Mouse (Mus musculus): ENCODE measurements around the gene Fbxo28.
"Not testable (repeated sequence)": the region's sequence is repeated elsewhere in the genome, so short reads cannot be mapped to it uniquely, and the experiment has no call there.

Fbxo28 gene

GRCm38 (mm10) chr1:182292291-182292690 lies 49.1 kb downstream of the Fbxo28 start:
- ATAC-seq (ENCODE audit: insufficient number of reproducible peaks, low FRiP score, low TSS enrichment): no peak

DNA sequence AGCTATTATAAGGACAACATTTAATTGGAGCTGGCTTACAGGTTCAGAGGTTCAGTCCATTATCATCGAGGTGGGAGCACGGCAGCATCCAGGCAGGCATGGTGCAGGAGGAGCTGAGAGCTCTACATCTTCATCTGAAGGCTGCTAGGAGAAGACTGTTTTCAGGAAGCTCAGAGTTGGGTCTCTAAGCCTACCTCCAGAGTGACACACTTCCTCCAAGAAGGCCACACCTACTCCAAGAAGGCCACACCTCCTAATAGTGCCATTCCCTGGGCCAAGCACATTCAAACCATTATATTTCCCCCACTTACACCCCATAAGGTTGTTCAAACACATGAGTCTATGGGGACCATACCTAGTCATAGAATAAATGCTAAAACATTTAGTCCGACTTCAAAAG lies 50.7 kb downstream of the Fbxo28 start:
- ATAC-seq (ENCODE audit: insufficient number of reproducible peaks, low FRiP score, low TSS enrichment): not testable (repeated sequence)

GRCm38 (mm10) chr1:182289781-182290180 lies 51.6 kb downstream of the Fbxo28 start:
- ATAC-seq (ENCODE audit: insufficient number of reproducible peaks, low FRiP score, low TSS enrichment): no peak

GRCm38 (mm10) chr1:182288601-182289000 lies 52.8 kb downstream of the Fbxo28 start:
- ATAC-seq (ENCODE audit: insufficient number of reproducible peaks, low FRiP score, low TSS enrichment): no peak

DNA sequence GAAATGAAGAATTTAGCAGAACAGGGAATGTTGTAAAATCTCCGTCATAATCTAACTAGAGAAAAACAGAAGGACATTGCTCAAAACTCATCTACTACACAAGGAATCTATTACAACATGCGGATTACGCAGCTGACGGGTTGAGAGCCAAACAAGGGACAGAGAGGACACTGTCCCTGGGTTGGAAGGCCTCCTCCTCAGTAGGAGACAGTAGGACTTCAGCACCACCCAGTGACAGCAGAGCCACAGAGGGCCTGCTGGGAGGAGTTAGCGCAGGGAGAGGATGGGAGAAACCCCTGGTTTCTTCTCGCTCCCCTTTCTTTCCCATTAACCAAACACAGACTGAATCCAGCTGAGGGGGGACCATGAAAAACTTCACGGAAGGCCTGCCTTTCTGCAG lies 53.6 kb downstream of the Fbxo28 start:
- ATAC-seq (ENCODE audit: insufficient number of reproducible peaks, low FRiP score, low TSS enrichment): no peak

GRCm38 (mm10) chr1:182284795-182285194 lies 56.6 kb downstream of the Fbxo28 start:
- no peak for ATAC-seq (ENCODE audit: insufficient number of reproducible peaks, low FRiP score, low TSS enrichment)

- ATAC-seq (ENCODE audit: insufficient number of reproducible peaks, low FRiP score, low TSS enrichment): no peak
Measured at GRCm38 (mm10) chr1:182283231-182283630, 58.2 kb downstream of the Fbxo28 start.

DNA sequence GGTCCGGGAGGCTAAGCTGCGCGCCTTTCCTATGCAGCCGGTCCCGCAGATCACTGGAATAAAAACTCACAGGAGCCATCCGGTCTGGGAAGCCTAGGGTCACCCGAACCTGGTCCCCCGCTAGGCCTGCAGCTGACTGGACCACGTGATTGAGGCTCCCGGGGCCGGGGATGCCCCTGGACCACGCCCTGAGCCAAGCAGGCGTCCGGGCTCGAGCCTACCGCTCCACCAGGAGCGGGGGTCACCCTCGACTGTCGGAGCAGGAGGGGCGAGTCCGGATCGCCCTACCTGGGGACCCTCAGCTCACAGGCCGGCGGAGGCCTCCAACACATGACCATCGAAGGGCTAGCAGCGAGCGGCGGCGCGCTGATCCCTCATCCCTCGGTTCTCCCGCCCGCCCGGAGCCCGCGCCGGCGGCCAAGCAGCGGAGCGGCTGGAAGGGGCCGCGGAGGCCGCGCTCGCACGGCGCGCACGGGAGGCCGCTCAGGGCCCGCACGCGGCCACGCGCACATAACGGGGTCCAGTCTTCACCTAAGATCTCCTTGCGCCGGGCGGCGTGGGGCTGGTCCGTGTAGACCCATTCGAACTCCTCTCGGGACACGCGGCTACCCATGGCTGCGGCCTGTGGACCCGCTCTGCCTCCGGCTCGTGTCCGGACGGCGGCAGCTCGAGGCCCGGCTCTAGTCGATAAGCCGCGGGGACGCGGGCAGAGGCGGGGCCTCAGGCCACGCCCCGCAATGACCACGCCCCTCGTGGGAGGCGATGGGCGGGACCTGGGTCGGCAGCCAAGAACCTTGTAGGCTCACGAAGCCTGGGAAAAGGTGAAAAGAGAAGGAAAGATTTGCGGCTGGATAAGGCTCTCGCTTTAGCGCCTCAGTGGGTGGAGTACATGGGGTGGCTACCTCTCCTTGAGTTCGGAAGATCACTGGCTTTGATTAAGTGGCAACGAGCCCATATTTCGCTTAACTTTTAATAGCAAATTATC lies 59.0 kb downstream of the Fbxo28 start, which contains the start of gene Degs1:
Gene Degs1, minus strand, starts transcription at position 714 of the 985 bp plus-strand sequence.
- ATAC-seq (ENCODE audit: insufficient number of reproducible peaks, low FRiP score, low TSS enrichment): peak; percentile 83

DNA sequence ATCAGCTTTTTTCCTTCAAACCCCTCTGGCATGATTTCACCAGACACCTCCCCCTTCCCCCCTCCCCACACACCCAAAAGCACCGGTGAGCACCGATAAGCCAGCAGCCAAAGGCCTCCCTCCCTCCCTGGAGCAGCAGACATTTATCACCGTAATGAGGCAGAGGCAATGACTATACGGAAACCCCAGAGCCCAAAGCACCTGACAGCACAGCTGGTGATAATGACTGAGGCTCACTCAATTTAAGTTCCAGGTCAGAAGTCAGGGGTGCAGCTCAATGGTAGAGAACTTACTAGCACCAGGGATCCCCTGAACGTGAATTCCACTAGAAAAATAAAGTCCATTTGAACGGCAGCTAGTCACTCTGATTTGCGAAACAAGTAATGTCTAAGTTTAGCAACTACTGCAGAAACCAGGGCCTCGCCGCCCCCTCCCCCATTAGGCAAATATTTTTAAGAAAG lies 60.1 kb downstream of the Fbxo28 start:
- no peak for ATAC-seq (ENCODE audit: insufficient number of reproducible peaks, low FRiP score, low TSS enrichment)

DNA sequence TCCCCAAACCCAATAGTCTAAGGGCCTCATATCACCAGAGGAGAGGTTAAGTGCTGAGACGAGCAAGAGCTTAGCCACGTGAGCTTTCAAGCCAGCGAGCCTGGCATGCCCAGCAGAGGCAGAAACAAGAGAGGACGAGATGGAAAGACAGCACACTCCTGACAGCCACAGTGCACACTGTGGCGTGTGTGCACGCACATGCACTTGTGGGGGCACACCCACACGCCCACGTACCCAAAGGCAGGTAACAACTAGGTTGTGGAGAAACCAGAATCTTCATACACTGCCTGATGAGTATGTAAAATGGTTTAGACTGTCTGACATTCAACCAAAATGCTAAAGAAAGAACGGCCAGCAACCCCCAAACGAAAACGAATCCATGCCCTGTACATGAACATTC lies 60.9 kb downstream of the Fbxo28 start:
- no peak for ATAC-seq (ENCODE audit: insufficient number of reproducible peaks, low FRiP score, low TSS enrichment)

DNA sequence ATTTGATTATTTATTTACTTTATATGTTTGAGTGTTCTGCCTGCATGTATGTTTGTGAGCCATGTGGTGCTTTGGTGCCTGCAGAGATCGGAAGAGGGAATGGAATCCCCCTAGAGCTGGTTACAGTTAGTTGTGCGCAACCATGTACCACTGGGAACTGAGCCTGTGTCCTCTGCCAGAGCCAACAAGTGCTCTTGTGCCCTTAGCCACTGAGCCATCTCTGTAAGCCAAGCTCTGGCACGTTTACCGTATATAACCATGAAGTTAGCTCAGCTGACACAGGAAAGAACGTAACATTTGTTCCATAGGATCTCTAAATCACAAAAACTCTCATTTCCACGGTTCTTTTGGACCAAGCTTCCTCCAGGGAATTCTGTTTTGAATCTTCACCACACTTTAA lies 61.4 kb downstream of the Fbxo28 start:
- no peak for ATAC-seq (ENCODE audit: insufficient number of reproducible peaks, low FRiP score, low TSS enrichment)

- ATAC-seq (ENCODE audit: insufficient number of reproducible peaks, low FRiP score, low TSS enrichment): no peak
Measured at GRCm38 (mm10) chr1:182279436-182279835, 62.0 kb downstream of the Fbxo28 start.

- no peak for ATAC-seq (ENCODE audit: insufficient number of reproducible peaks, low FRiP score, low TSS enrichment)
Measured at GRCm38 (mm10) chr1:182275109-182275508, 66.3 kb downstream of the Fbxo28 start.

- ATAC-seq (ENCODE audit: insufficient number of reproducible peaks, low FRiP score, low TSS enrichment): no peak
Measured at GRCm38 (mm10) chr1:182271632-182272031, 69.8 kb downstream of the Fbxo28 start.

DNA sequence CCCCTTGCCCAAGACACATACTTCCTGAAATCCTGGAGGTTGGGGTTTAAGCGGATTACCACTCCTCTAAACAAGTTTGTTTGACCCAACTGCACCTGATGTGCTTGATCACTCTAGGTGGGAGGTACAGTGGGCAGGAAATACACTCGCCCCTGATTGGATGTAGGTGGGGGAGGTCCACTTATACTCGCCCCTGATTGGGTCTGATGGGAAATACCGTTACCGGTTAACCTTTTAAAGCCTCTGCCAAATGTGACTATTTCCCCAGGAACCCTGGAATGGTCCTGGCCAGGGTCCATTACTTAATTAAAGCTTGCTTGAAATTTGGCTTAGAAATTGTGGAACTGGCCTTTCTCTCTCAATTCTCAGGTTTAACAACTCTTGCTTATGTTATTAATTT lies 70.3 kb downstream of the Fbxo28 start:
- no peak for ATAC-seq (ENCODE audit: insufficient number of reproducible peaks, low FRiP score, low TSS enrichment)

- no peak for ATAC-seq (ENCODE audit: insufficient number of reproducible peaks, low FRiP score, low TSS enrichment)
Measured at GRCm38 (mm10) chr1:182268317-182268716, 73.1 kb downstream of the Fbxo28 start.

DNA sequence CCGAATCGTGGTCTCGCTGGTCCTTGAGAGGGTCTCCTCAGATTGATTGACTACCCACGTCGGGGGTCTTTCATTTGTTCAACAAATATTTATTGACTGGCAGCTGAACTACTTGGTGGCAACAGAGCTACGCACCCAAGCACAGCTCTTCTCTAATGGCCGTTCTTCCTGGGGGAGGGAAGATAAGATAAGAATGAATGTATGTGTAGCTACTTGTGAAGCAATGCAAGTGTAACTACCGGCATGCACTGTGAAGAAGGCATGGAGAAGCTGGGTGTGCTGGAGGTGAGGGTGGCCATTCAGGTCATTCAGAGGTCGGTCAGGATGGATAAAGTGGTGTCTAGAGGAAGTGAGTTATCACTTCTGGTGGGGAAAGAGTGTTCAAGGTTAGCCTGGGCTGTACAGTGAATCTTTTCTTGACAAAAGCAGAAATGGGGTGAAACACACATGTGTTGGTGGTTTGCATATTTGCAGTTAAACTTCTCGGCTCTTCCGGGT lies 75.4 kb downstream of the Fbxo28 start:
- ATAC-seq (ENCODE audit: insufficient number of reproducible peaks, low FRiP score, low TSS enrichment): no peak
